ENCODE assay signal across 8 mouse cellular contexts in the genomic region with DNA sequence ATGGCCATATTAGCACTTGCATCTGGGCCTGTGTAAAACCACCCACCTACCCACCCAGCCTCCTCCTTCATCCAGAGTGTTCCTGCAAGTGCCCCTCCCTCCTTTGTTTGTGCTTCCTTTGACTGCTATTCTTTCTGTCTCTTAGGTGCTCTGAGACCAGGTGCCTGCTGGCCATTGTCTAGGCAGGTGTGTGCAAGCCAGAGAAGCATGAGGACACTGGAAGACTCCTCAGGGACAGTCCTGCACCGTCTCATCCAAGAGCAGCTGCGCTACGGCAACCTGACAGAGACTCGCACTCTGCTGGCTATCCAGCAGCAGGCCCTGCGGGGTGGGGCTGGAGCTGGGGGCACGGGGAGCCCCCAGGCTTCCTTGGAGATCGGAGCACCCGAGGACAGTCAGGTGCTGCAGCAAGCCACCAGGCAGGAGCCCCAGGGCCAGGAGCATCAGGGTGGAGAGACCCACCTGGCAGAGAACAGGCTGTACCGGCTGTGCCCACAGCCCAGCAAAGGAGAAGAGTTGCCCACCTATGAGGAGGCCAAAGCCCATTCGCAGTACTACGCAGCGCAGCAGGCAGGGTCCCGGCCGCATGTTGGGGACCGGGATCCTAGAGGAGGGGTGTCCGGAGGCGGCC. TPM values are rescaled to one million over a fixed set of nuclear protein-coding genes. Genes with fewer than 3 reads are reported as not detected.
A peak's percentile ranks its signal among the peaks of the same experiment; 100 is the strongest.
DNase-seq lines count a peak whose midpoint lies in the region; ATAC-seq lines count a peak whose summit lies in the region.

No protein-coding gene starts in this region.

- peaks cover 77% of the 10 kb centered on the region for H3K4me1 ChIP-seq in hindbrain, embryonic 13.5 days (replicated peaks)
- H3K4me1 ChIP-seq in liver, embryonic 15.5 days (replicated peaks): peaks cover 34% of the 10 kb centered on the region

- no peaks in the 10 kb centered on the region for H3K27me3 ChIP-seq in hindbrain, embryonic 13.5 days
- peaks cover 57% of the 10 kb centered on the region for H3K27me3 ChIP-seq in liver, embryonic 15.5 days

- 49% methylated on average over 17 of the region's 17 CpGs for WGBS in hindbrain, embryonic 13.5 days
- WGBS in liver, embryonic 15.5 days (ENCODE audit: insufficient replicate concordance): 72% methylated on average over 17 of the region's 17 CpGs

- ATAC-seq in hindbrain, embryonic 13.5 days (ENCODE audit: low FRiP score): no peak
- ATAC-seq in liver, embryonic 15.5 days (ENCODE audit: insufficient read depth): no peak

- peak overlapping the region; percentile 100 for H3K9ac ChIP-seq in hindbrain, embryonic 13.5 days
- no peak overlapping the region for H3K9ac ChIP-seq in liver, embryonic 15.5 days

- H3K27ac ChIP-seq in hindbrain, embryonic 13.5 days: peak overlapping the region; percentile 99
- H3K27ac ChIP-seq in liver, embryonic 15.5 days (replicated peaks): no peak overlapping the region

- peak overlapping the region; percentile 90 for H3K4me3 ChIP-seq in hindbrain, embryonic 13.5 days
- H3K4me3 ChIP-seq in liver, embryonic 15.5 days (replicated peaks): peak overlapping the region; percentile 17

- no peaks in the 10 kb centered on the region for H3K9me3 ChIP-seq in hindbrain, embryonic 13.5 days
- H3K9me3 ChIP-seq in liver, embryonic 15.5 days (replicated peaks): no peaks in the 10 kb centered on the region

- DNase-seq in adrenal gland, adult (ENCODE audit: inconsistent age in 2 of 2, low spot score in 1 of 2): peak; percentile 35 to 75
- no peak for DNase-seq in adrenal gland, postnatal 4 days (ENCODE audit: low spot score in 2 of 2)
- DNase-seq in ZHBTc4 (ENCODE audit: low read depth, low spot score): peak; percentile 60
- no peak for DNase-seq in spleen, adult 12 weeks (ENCODE audit: low spot score)
- no peak for DNase-seq in thymus, postnatal 10 days (ENCODE audit: low spot score in 2 of 2)
- no peak for DNase-seq in natural killer cell, adult 2 months (ENCODE audit: low spot score in 2 of 2)

- peak overlapping the region; percentile 95 for H3K4me2 ChIP-seq in hindbrain, embryonic 13.5 days
- peak overlapping the region; percentile 69 for H3K4me2 ChIP-seq in liver, embryonic 15.5 days

- peaks cover 48% of the 10 kb centered on the region for H3K36me3 ChIP-seq in hindbrain, embryonic 13.5 days
- peaks cover 25% of the 10 kb centered on the region for H3K36me3 ChIP-seq in liver, embryonic 15.5 days (replicated peaks)

RNA-seq across cellular contexts. Expression of gene Amotl2, which starts 3.6 kb away (rescaled TPM):
- 10 to 100 TPM; 80.9 to 94.5 TPM for total RNA-seq in adrenal gland, postnatal 4 days (2021)
- polyA plus RNA-seq in hindbrain, embryonic 13.5 days (2015; fragmentation: Nextera tagmentation; extraction: Ambion mirVana): 64.7 and 67.3 TPM in 2 replicates
- polyA plus RNA-seq in liver, embryonic 15.5 days (2015; fragmentation: Nextera tagmentation; extraction: Ambion mirVana): 5.1 and 5.4 TPM in 2 replicates

Comparison
In these comparisons a context has a peak if more than half of its experiments do, and no peak if none do; other contexts are left out.
1. DNase-seq: peak in adrenal gland, adult (2 of 2) and ZHBTc4 (single experiment); none in adrenal gland, postnatal 4 days (0 of 2), spleen, adult 12 weeks (single experiment), thymus, postnatal 10 days (0 of 2) and natural killer cell, adult 2 months (0 of 2).
2. RNA of gene Amotl2, which starts 3.6 kb away (polyA plus RNA-seq): 64.7 to 67.3 TPM in hindbrain, embryonic 13.5 days; 5.1 to 5.4 TPM in liver, embryonic 15.5 days; every median in the first group is over 10 times any median in the second.